Mouse (Mus musculus) C2C12 (cell line): ENCODE measurements around the gene Dusp28. TPM values are rescaled to one million over a fixed set of nuclear protein-coding genes. Genes with fewer than 3 reads are reported as not detected.

ENCODE experiments used
- H3K27me3 ChIP-seq: one replicate; pipeline ENCODE4 v1.6.1; 2011; ENCODE audit not compliant: control insufficient read depth, insufficient read depth, insufficient read length
- H3K36me3 ChIP-seq: one replicate; pipeline ENCODE4 v1.6.1; 2011; ENCODE audit not compliant: control insufficient read depth, insufficient read depth
- H3K4me3 ChIP-seq: one replicate; pipeline ENCODE4 v1.5.1; 2011; ENCODE audit warnings: mild to moderate bottlenecking, control low read depth; ENCODE audit not compliant: poor library complexity, insufficient read depth, severe bottlenecking
- H3K79me2 ChIP-seq: one replicate; pipeline ENCODE4 v1.6.1; 2011; ENCODE audit not compliant: control insufficient read depth, insufficient read depth
- H3K79me3 ChIP-seq: one replicate; pipeline ENCODE4 v1.6.1; 2011; ENCODE audit warnings: low read depth, control low read depth
- H3ac ChIP-seq: one replicate; pipeline ENCODE3; 2011; ENCODE audit warnings: low read depth; ENCODE audit not compliant: control insufficient read depth, insufficient read length
- CEBPB ChIP-seq: IDR thresholded peaks from one replicate; pipeline ENCODE4 v1.6.1; 2011; ENCODE audit warnings: low read depth, mild to moderate bottlenecking, control low read depth, moderate library complexity
- CTCF ChIP-seq: IDR thresholded peaks from one replicate; pipeline ENCODE4 v1.5.1; 2011; ENCODE audit not compliant: control insufficient read depth, insufficient read depth, insufficient read length
- FOSL1 ChIP-seq: IDR thresholded peaks from one replicate; pipeline ENCODE4 v1.8.0; 2011; ENCODE audit warnings: mild to moderate bottlenecking, low read length; ENCODE audit not compliant: poor library complexity, insufficient read depth, severe bottlenecking
- MAX ChIP-seq: IDR thresholded peaks from one replicate; pipeline ENCODE4 v1.6.1; 2011; ENCODE audit warnings: mild to moderate bottlenecking, control low read depth
- MYOD1 ChIP-seq: IDR thresholded peaks from one replicate; pipeline ENCODE4 v1.6.1; 2011; ENCODE audit warnings: low read depth; ENCODE audit not compliant: control insufficient read depth, insufficient read length
- MYOG ChIP-seq: IDR thresholded peaks from one replicate; pipeline ENCODE4 v1.6.1; 2011; ENCODE audit not compliant: control insufficient read depth, insufficient read length; ENCODE audit errors: extremely low read depth
- USF1 ChIP-seq: IDR thresholded peaks from one replicate; pipeline ENCODE4 v1.6.1; 2011; ENCODE audit warnings: low read depth, mild to moderate bottlenecking, control low read depth, moderate library complexity
- polyA plus RNA-seq: library from polyadenylated mRNA; unstranded; fragments of >200 nt; fragmentation: generic; extraction: Trizol; gene quantifications from one replicate; pipeline ENCODE4 v1.2.1, GENCODE M21; 2012; ENCODE audit warnings: missing spikeins

The Dusp28 gene
- polyA plus RNA-seq, 1 experiment, result 9.3 TPM

DNA sequence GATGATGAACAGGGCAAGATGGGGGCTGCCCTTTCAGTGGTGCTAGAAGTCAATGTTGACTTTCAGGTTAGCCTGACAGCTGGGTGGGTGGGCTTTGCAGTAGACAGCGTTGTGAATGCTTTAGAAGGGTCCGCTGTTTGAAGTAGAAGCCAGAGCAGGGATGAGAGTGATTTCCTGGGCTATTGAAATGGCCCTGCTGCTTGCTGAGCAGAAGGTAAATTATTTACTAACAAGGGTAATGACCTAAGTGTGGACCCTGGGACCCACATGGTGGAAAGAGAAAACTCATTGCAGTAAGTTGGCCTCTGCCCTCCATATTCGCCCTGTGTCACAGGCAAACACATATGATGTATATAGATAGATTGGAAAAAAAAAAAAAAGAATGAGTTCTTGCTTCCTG, 29.7 kb downstream of the Dusp28 start:
- no peak for TF ChIP-seq CTCF
- no peak for TF ChIP-seq FOSL1
- TF ChIP-seq MAX, result no peak
- TF ChIP-seq MYOG, result no peak
- no peak for TF ChIP-seq MYOD1
- TF ChIP-seq CEBPB, result no peak
- TF ChIP-seq USF1, result no peak
- H3K79me3 ChIP-seq, result peaks cover 5% of the 10 kb centered on the region
- H3K27me3 ChIP-seq, result no peaks in the 10 kb centered on the region
- peaks cover 19% of the 10 kb centered on the region for H3K79me2 ChIP-seq
- H3ac ChIP-seq, result no peak overlapping the region
- H3K4me3 ChIP-seq, result no peak overlapping the region
- peaks cover 17% of the 10 kb centered on the region for H3K36me3 ChIP-seq

DNA sequence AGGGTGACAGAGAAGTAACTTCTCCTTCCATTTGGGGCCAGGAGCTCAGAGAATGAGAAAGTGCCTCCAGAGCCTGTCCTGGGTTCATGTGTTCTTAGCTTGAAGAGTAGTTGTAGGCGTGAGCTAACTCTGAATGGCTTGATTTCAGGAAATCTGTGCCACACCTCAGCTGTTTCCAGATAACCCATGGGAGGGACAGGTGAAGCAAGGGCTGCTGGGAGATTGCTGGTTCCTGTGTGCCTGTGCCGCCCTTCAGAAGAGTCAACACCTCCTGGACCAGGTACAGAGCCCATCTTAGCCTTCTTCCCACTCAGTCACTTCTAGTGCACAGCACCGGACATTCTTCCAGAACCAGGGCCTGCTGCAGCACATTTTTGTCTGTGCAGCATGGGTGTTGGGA, 31.0 kb downstream of the Dusp28 start:
- TF ChIP-seq FOSL1 (no peak), MAX (no peak)
- Histone ChIP-seq H3K4me3 (no peak overlapping the region), H3K36me3 (peaks cover 17% of the 10 kb centered on the region), H3K27me3 (no peaks in the 10 kb centered on the region), H3ac (no peak overlapping the region), H3K79me2 (peaks cover 19% of the 10 kb centered on the region), H3K79me3 (peaks cover 5% of the 10 kb centered on the region)

DNA sequence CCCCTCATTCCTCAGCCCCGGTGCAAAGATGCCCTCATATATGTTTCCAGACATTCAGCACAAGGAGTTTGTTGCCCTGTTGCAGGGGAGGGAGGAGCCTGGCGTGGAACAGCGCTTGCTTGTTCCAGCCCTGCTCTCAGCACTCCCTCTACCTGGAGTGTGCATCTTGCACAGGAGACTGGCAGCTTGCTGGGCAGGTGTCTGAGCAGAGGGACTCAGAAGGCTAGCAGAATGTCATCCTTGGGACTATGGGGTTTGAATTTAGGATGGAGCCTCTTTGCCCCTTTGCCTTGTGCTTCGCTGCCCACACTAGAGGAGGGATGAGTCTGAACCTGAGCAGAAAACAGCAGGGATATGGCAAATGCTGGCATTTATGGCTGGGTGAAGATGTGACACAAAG, 33.0 kb downstream of the Dusp28 start:
- Histone ChIP-seq H3ac (no peak overlapping the region), H3K79me3 (peaks cover 5% of the 10 kb centered on the region), H3K79me2 (peaks cover 19% of the 10 kb centered on the region), H3K4me3 (no peak overlapping the region), H3K27me3 (no peaks in the 10 kb centered on the region), H3K36me3 (peaks cover 17% of the 10 kb centered on the region)
- TF ChIP-seq USF1, result no peak
- no peak for TF ChIP-seq CEBPB
- no peak for TF ChIP-seq MYOG
- TF ChIP-seq MAX, result no peak
- no peak for TF ChIP-seq CTCF
- TF ChIP-seq MYOD1, result no peak
- no peak for TF ChIP-seq FOSL1

DNA sequence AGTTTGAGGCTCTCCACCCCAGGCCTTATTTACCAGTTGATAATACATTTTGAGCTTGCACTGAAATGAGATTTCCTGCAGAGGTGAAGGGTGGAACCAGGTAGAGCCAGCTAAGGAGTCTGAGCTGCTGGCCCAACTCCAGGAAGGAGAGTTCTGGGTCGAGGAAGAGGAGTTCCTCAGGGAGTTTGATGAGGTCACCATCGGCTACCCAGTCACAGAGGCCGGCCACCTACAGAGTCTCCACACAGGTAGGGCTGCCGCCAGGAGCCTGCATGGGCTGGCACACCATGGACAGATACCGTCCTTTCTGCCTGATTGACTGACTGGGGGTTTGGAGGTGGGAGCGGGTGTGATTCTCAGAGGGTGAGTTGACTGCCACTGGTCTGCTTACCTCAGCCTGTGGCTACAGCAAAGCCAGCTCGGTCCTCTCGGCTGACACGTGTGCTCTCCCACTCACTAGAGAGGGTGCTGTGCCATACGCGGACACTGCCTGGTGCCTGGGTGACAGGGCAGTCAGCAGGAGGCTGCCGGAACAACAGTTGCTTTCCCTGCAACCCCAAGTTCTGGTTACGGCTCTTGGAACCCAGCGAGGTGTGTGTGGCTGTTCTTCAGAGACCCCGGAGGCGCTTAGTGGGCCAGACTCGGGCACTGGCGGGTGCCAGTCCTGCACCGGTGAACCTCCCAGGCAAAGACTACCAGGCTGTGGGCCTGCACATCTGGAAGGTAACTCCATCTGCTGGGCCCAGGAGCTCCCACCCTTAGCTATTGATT, 36.6 kb downstream of the Dusp28 start:
- peaks cover 17% of the 10 kb centered on the region for H3K36me3 ChIP-seq
- TF ChIP-seq CTCF, result no peak
- no peak for TF ChIP-seq MYOD1
- no peak for TF ChIP-seq CEBPB
- no peak for TF ChIP-seq MYOG
- TF ChIP-seq MAX, result no peak
- TF ChIP-seq USF1, result no peak
- no peak for TF ChIP-seq FOSL1

DNA sequence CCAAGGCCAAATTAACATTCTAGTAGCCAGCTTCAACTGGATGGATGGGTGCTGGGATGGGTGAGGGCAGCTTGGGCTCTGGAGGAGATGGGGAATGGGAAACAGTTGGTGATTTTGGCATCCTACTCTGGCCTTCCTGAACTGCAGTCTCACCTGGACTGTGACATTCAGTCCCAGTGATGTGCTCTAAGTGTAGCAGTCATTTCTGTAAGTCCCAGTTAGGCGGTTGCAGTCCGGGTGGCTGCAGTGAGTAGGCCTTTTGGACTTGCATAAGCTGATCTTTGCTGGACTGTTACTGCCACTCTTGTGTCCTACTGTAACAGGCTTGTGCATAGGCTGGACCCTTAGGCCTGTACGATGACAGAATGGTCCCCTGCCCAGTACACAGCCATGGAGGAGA, 41.2 kb downstream of the Dusp28 start:
- H3K36me3 ChIP-seq, result no peaks in the 10 kb centered on the region
- H3K79me3 ChIP-seq, result no peaks in the 10 kb centered on the region
- H3ac ChIP-seq, result no peak overlapping the region
- no peak for TF ChIP-seq MYOD1
- TF ChIP-seq MAX, result no peak
- no peak for TF ChIP-seq MYOG
- no peak for TF ChIP-seq FOSL1
- no peak for TF ChIP-seq CTCF
- no peak for TF ChIP-seq USF1
- no peak for TF ChIP-seq CEBPB
- no peaks in the 10 kb centered on the region for H3K79me2 ChIP-seq
- H3K27me3 ChIP-seq, result no peaks in the 10 kb centered on the region
- H3K4me3 ChIP-seq, result no peak overlapping the region

More for the DNA sequence above, 36.6 kb downstream of the Dusp28 start:
- Histone ChIP-seq H3K27me3 (no peaks in the 10 kb centered on the region), H3K79me3 (no peaks in the 10 kb centered on the region), H3K4me3 (no peak overlapping the region), H3K79me2 (no peaks in the 10 kb centered on the region), H3ac (no peak overlapping the region)

DNA sequence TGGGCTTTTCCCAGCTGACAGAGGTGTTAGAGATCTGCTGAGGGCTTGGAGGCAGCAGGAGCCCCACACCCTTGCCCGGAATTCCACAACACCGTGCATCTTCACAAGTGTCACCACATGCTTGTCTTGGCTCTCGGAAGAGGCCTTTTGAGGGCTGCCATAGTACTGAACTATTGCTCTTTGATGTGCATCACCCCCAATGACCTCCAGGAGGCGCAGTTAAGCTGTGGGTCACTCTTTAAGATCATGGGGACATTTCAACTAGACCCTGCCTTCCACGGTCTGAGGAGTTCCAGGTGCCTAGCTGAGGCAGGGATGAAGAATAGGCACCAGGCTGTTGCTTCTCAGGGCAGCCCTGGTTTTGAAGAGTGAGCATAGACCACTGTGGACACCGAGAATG, 42.6 kb downstream of the Dusp28 start:
- Histone ChIP-seq H3ac (no peak overlapping the region), H3K79me2 (no peaks in the 10 kb centered on the region), H3K36me3 (no peaks in the 10 kb centered on the region), H3K4me3 (no peak overlapping the region), H3K79me3 (no peaks in the 10 kb centered on the region), H3K27me3 (no peaks in the 10 kb centered on the region)
- TF ChIP-seq MAX (no peak), MYOG (no peak), CEBPB (no peak), CTCF (no peak), USF1 (no peak), MYOD1 (no peak), FOSL1 (no peak)
